Mouse (Mus musculus) spleen, postnatal 14 days (tissue): ENCODE measurements around the gene Lekr1.
"Not testable (repeated sequence)": the region's sequence is repeated elsewhere in the genome, so short reads cannot be mapped to it uniquely, and the experiment has no call there.

Experiments used
- DNase-seq, 2 experiments: peaks; one replicate each; pipeline ENCODE4 v3.0.0; 2021 to 2022; ENCODE audit warnings: low spot score in 2 of 2

Gene Lekr1

DNA sequence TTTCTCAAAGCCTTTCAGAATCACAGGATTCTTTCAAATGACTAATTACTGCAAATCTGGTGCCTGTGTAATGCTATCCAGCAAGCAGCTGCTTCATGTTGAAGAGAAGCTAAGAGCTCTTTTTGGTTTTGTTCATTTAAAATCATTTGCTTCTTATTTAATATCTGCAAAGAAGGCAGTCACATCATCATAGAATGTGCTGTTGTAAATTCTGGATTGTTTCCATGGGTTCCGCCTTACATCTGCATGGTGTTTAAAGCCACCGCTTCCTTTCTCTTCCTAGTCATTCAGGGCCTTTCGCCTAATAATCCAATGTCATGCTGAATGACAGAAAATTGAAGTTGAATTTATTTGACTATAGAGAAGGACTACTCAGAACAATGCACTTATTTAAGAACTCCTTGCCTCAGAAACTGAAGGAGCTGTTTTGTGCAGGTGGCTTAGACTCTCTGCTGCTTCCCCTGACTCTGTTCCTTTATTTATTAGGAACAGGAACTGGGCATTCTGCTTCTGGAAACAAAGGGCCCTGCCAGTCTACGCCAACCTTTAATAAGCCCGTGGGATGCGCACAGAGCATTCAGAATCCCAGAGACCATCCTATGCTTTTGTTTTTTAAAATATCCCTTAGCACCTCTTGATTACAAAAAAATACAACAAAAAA is 101.3 kb downstream of the Lekr1 start:
- DNase-seq: no peak

- DNase-seq: not testable (repeated sequence)
These were observed 103.6 kb downstream of the Lekr1 start for GRCm38 (mm10) chr3:65769666-65770065.

GRCm38 (mm10) chr3:65773910-65774309 is 107.9 kb downstream of the Lekr1 start:
- no peak for DNase-seq

- no peak for DNase-seq
These were observed 109.1 kb downstream of the Lekr1 start for GRCm38 (mm10) chr3:65775096-65775495.

DNA sequence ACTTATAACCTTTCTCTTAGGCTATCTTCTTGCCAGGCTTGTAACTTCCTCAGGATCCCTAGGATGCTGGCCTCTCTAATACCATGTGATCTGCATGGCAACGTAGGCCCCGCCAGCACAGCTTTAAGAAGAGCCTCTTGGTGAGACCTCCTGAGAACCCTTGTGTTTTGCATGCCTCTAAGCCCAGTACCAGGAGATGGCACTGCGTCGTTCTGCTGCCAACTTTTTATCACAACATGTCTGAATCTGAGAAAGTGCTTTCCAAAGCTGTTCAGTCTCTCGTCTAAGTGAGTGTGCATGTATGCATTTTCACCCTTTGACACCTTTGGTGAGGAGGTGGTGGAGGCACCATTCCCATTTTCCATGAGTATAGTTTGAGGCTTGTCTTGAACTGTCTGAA is 116.2 kb downstream of the Lekr1 start:
- DNase-seq: no peak

GRCm38 (mm10) chr3:65790076-65790685 is 124.2 kb downstream of the Lekr1 start:
- DNase-seq: no peak

DNA sequence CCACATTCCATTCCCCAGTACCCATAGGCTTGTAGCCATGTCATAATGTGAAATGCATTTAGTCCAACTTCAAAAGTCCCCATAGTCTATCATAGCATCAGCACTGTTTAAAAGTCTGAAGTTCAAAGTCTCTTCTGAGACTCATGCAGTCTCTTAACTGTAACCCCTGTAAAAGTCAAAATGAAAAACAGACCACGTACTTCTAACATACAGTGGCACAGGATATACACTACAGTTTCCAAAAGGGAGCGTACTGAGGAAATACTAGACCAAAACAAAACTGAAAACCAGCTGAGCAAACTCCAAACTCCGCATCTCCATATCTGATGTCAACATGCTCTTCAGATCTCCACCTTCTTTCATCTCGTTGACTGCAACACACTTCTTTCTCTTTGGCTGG is 127.5 kb downstream of the Lekr1 start:
- no peak for DNase-seq

DNA sequence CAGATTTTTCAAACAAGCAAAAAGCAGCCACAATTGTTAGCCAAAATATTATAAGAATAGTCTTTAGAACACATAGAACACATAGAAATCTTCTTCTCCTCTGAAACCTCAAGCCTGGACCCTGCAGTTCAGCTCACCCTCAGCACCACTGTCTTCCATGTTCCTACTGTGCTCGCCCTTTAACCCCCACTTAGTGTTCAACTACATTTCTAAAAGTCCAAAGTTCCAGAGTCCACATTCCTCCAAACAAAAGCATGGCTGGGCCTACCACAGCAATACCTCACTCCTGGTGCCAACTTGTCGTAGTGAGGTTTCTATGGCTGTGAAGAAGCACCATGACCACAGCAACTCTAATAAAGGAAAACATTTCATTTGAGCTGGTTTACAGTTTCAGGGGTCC is 128.7 kb downstream of the Lekr1 start:
- DNase-seq: no peak

DNA sequence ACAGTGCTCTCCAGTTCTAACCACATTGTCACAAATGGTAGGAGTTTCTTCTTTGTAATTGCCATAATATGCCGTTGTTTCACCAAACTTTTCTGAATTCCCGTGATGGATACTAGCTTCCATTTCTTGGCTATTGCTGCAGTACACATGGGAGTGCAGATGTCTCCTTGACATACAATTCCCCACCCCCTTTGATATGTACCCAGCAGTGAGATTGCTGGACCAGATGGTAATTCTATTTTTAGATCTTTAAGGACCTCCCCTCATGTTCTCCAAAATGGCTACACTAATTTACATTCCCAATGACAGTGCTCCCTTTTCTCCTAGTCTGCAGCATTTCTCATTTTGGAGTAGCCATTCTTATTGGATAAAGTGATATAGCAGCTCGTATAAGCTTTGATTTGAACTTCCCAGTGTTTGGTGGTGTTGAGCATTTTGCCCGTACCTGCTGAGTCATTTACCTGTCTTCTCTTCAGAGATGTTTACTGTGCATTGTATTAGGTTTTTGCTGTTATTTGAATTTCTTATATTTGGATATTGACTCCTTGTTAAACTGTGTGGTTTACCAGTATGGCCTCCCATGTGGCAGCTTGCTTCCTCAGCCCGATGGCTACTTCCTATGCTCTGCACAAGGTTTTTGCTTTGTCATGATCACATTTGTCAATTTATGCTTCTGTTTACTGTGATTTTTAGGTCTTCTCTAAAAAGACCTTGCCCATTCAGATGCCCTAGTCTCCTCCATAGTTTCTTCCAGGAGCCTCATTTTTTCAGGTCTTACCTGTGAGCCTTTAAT is 131.5 kb downstream of the Lekr1 start:
- DNase-seq: no peak

DNA sequence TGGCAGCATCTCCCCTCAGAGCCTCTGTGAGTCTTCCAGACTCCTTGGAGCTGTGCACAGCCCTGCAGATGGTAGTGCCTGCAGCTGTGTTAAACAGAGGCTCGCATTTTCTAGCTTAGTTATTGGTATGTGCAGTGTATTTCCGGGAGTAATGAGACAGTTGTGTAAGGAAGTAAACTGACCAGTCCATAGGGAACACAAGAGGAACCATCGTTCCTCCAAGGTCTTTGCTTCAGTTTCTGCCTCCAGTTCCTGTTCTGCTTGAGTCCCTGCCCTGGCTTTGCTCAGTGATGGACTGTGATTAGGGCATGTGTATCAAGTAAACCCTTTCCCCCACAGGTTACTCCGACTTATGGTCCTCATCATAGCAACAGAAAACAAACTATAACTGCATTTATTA is 134.9 kb downstream of the Lekr1 start:
- no peak for DNase-seq

DNA sequence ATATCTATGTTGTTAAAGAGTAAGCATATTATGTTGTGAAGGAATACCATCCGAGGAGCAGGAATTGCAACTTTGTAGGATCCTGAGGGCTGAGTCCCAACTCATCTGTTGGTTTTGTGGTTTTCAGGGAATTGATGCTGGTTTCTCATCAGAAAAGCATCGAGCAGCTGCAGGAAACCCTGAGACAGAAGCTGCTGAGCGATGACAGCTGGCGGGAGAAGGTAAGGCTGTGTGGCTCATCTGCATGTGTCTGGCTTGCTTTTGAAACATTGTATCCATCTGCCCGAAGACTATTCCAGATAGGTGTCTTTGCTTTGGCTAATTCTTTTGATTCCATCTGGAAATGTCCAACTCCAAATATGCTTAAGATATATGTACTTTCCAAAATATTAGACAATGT is 136.2 kb downstream of the Lekr1 start:
- no peak for DNase-seq

GRCm38 (mm10) chr3:65802868-65803267 is 136.8 kb downstream of the Lekr1 start:
- no peak for DNase-seq

GRCm38 (mm10) chr3:65814881-65815280 is 148.9 kb downstream of the Lekr1 start:
- DNase-seq: no peak

GRCm38 (mm10) chr3:65816012-65816411 is 150.0 kb downstream of the Lekr1 start:
- no peak for DNase-seq

DNA sequence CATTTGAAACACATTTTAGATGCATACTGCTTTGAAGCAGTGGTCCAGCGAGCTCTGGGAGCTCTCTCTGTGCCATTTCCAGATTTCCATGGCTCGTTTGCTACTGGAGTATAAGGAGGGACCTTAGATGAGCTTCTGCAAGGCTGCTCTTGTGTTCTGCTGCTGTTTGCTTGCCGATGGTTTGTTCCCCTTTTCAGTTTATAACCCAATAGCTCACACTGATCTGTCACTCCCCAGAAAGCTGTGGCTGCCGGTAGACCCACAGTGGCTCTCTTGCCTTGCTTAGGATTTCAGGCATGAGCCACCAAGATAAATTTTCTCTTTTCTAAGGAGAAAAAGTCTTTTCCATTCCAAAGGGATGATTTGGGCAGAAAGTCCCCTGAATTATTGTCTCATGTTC is 152.6 kb downstream of the Lekr1 start:
- DNase-seq: no peak

DNA sequence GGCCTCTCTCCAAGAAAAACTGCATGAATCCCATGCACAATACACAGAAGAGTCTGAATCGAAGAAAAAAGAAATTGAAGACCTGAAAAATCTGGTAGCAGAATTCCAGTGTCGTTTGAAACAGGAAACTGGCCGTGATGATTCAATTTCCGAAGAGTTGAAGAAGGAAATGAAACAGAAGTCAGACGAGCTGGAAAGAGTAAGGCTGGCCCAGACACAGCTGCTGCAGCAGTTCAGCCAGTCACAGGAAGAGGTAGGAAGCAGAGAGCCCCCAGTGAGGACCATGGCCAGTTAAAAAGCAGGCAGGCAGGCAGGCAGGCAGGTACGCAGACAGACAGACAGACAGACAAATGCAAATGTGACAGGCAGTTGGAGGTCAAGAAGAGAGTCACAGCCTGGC is 153.8 kb downstream of the Lekr1 start:
- no peak for DNase-seq

DNA sequence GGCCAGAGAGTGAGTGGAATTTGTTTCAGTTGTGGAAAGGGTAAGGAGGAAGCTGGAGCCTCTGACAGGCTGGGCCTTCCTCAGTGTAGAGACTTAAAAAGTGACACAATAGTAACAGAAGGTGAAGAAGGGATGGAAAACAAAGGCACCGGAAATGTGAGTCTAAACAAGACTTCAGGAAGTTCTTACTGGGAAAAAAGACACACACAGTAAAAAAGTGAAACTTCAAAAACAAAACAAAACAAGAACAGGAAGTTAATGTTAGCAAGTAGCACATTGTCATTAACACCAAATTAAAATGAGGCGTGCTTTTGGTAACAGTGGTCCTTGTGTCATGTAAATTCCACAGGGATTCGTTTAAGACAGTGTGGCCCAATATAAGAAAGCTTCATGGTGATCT is 158.9 kb downstream of the Lekr1 start:
- DNase-seq: no peak

GRCm38 (mm10) chr3:65826716-65827115 is 160.7 kb downstream of the Lekr1 start:
- no peak for DNase-seq

- no peak for DNase-seq
These were observed 161.4 kb downstream of the Lekr1 start for GRCm38 (mm10) chr3:65827400-65827799.

DNA sequence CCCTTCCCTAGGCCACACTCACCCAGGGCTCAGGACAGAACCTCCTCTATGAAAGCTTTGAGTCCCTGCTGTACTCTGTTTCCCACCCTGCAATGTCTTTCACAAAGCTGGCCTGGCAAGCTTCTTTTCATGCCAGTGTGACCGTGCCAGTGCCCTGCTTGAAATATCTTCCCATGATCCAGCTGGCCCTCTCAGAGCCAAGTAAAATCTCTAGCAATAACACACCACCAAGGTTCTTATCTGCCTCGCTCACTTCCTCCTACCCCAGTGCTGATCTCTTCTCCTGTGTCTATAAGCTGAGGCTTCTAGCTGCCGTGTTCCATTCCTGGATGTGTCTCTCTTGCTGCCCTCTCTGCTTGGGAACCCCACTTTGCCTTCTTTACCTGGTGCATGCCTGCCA is 162.0 kb downstream of the Lekr1 start:
- no peak for DNase-seq

DNA sequence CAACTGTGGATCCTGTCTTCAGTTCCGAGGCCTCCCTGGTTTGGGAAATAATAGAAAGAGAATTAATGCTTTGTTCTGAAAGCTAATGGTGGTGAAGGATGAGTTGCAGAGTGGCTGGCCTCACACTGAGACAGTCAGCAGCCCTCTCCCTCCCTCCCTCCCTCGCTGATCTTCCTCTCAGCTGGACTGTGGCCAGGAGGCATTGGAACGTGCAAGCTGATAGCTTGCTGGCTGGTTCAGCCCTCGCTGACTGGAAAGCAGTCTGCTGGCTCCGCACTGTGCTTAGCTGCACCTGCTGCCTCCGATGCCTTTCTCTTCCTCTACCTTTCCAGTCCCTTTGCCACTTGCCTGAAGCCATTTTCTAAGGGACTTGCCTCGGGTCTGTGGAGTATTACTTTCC is 163.2 kb downstream of the Lekr1 start:
- no peak for DNase-seq

DNA sequence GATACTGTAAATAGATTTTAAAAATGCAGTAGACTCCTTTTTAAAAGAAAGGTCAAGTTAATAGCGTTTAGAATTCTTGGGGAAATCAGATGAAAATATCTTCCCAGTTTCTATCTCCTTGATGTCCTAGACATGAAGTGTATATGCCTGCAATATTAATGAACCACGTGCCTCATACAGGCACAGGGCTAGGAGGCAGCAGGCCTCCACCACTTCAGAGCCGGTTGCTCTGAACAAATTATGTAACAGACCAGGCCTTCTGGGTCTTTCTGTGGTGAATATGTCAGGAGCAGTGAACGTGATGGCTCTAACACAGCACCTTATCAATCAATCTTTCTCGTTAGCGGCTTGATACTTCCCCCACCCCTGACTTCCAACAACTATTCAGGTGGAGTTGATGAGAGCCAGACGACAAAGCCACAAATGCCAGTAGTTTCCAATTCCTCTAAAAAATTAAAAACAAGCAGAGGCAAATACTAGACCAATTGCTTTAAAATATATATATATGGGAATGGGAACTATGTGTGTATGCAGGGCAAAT is 164.0 kb downstream of the Lekr1 start:
- DNase-seq: no peak

GRCm38 (mm10) chr3:65830801-65831200 is 164.8 kb downstream of the Lekr1 start:
- no peak for DNase-seq
